ENCODE assay signal across 11 mouse cellular contexts in the genomic region with DNA sequence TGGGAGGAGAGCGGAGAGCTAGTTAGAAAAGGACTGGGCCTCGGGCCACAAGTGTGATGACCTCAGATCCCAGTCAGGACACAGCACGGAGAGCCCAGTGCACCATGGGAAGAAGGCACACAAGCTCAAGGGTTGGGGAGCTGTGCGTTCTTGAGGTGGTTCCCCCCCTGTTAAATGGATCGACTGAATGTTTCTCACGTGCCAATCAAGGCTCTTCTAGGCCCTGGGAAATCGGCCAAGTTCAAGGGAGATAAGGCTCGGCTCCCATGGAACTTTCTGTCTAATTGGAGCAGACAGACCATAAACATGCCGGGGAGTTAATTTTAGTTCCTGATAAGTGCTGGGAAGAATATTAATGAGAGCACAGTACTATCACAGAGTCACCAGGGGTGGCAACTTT. TPM values are rescaled to one million over a fixed set of nuclear protein-coding genes. Genes with fewer than 3 reads are reported as not detected.
A peak's percentile ranks its signal among the peaks of the same experiment; 100 is the strongest.
DNase-seq lines count a peak whose midpoint lies in the region; ATAC-seq and TF ChIP-seq lines count a peak whose summit lies in the region.
"Had no signal": no experiment of that assay in that cellular context is flagged by ENCODE, and none has a peak within 500 bp of the region (broad histone marks: within the 10 kb centered on the region; RNA-seq: fewer than 3 reads in every experiment).

No protein-coding gene starts in this region.

- no peak for ATAC-seq in hindbrain, postnatal 0 days
- ATAC-seq in hindbrain, embryonic 12.5 days (ENCODE audit: low FRiP score), result no peak

- 33% methylated on average over 9 of the region's 9 CpGs for WGBS in hindbrain, postnatal 0 days
- 69% methylated on average over 9 of the region's 9 CpGs for WGBS in hindbrain, embryonic 12.5 days
- 45% methylated on average over 9 of the region's 9 CpGs for WGBS in kidney, adult 2 months

- H3K27me3 ChIP-seq in hindbrain, postnatal 0 days (ENCODE audit: insufficient read depth, low read length), result no peaks in the 10 kb centered on the region
- peaks cover 31% of the 10 kb centered on the region for H3K27me3 ChIP-seq in hindbrain, embryonic 12.5 days
- H3K27me3 ChIP-seq in kidney, adult 2 months (replicated peaks; ENCODE audit: control insufficient read depth, insufficient read depth, low read length), result no peaks in the 10 kb centered on the region; the same call in 1 of the 2 replicates

- DNase-seq in hindbrain, postnatal 0 days (ENCODE audit: low spot score), result peak; percentile 28
- DNase-seq in heart, adult 8-10 months (ENCODE audit: low spot score), result peak; percentile 81
- peak; percentile 63 for DNase-seq in kidney, adult 2 months
- peak; percentile 50 for DNase-seq in lung, postnatal 14 days
- DNase-seq in right cerebral cortex, adult 2 months (ENCODE audit: low spot score in 2 of 2), result no peak
- no peak for DNase-seq in MN1 (ENCODE audit: low spot score)
- DNase-seq in left cerebral cortex, adult 9 months (ENCODE audit: low spot score in 2 of 2), result no peak

- H3K4me3 ChIP-seq in hindbrain, postnatal 0 days (ENCODE audit: low read length), result no peak overlapping the region
- H3K4me3 ChIP-seq in hindbrain, embryonic 12.5 days, result no peak overlapping the region
- H3K4me3 ChIP-seq in kidney, adult 2 months (ENCODE audit: insufficient read depth, low read depth, low read length), result no peak overlapping the region
- H3K4me3 ChIP-seq: embryonic facial prominence, embryonic 12.5 days had no signal

- no peak overlapping the region for H3K4me2 ChIP-seq in hindbrain, postnatal 0 days (ENCODE audit: low read depth, low read length)
- H3K4me2 ChIP-seq in hindbrain, embryonic 12.5 days (replicated peaks), result no peak overlapping the region
- H3K4me2 ChIP-seq: embryonic facial prominence, embryonic 12.5 days had no signal

- TF ChIP-seq POLR2A in kidney, adult 2 months (IDR thresholded peaks at IDR 0.05; ENCODE audit: low read depth, low read length), result no peak

- no peaks in the 10 kb centered on the region for H3K9me3 ChIP-seq in hindbrain, postnatal 0 days (ENCODE audit: low read length)
- H3K9me3 ChIP-seq in hindbrain, embryonic 12.5 days (replicated peaks), result no peaks in the 10 kb centered on the region

- peaks cover 6% of the 10 kb centered on the region; the same call in 1 of the 2 replicates for H3K4me1 ChIP-seq in hindbrain, postnatal 0 days (ENCODE audit: insufficient read depth, low read length)
- peaks cover 39% of the 10 kb centered on the region for H3K4me1 ChIP-seq in hindbrain, embryonic 12.5 days
- H3K4me1 ChIP-seq in kidney, adult 2 months (ENCODE audit: control insufficient read depth, insufficient read depth, low read length), result peaks cover 5% of the 10 kb centered on the region; the same call in 1 of the 2 replicates

- H3K27ac ChIP-seq in hindbrain, postnatal 0 days, result no peak overlapping the region
- H3K27ac ChIP-seq in hindbrain, embryonic 12.5 days, result no peak overlapping the region
- H3K27ac ChIP-seq in kidney, adult 2 months (ENCODE audit: insufficient read depth, low read depth, low read length), result no peak overlapping the region
- H3K27ac ChIP-seq: embryonic facial prominence, embryonic 12.5 days; liver, embryonic 14.5 days had no signal

- H3K36me3 ChIP-seq in hindbrain, postnatal 0 days (ENCODE audit: insufficient read depth, low read length), result no peaks in the 10 kb centered on the region
- no peaks in the 10 kb centered on the region for H3K36me3 ChIP-seq in hindbrain, embryonic 12.5 days
- H3K36me3 ChIP-seq in kidney, adult 2 months (ENCODE audit: control insufficient read depth, insufficient read depth, low read length), result no peaks in the 10 kb centered on the region
- H3K36me3 ChIP-seq: embryonic facial prominence, embryonic 12.5 days had no signal

- TF ChIP-seq CTCF in hindbrain, postnatal 0 days (IDR thresholded peaks at IDR 0.05; ENCODE audit: low read depth), result no peak
- no peak for TF ChIP-seq CTCF in kidney, adult 2 months (conservative IDR thresholded peaks at IDR 0.05; ENCODE audit: insufficient read depth, insufficient read length, low read depth, low read length)

- no peak overlapping the region for H3K9ac ChIP-seq in hindbrain, postnatal 0 days (replicated peaks; ENCODE audit: low read length)
- H3K9ac ChIP-seq in hindbrain, embryonic 12.5 days, result no peak overlapping the region
- H3K9ac ChIP-seq: embryonic facial prominence, embryonic 12.5 days; liver, embryonic 14.5 days had no signal

RNA-seq across cellular contexts. Expression of a gene that starts 8.0 kb away (rescaled TPM):
- 1.7 and 2.5 TPM in 2 replicates for total RNA-seq in hindbrain, postnatal 0 days (2014; rRNA removed)
- polyA plus RNA-seq in hindbrain, postnatal 0 days (2015; fragmentation: Nextera tagmentation; extraction: Ambion mirVana), result 1.7 and 1.8 TPM in 2 replicates
- 3.7 TPM in 2 replicates for polyA plus RNA-seq in hindbrain, embryonic 12.5 days (2016; fragmentation: Nextera tagmentation; extraction: Ambion mirVana)
- total RNA-seq in heart, adult 8-10 months (2022), result not detected
- 0.28 and 0.49 TPM in 2 replicates for polyA plus RNA-seq in kidney, adult 2 months (2012; rRNA removed)
- total RNA-seq: hematopoietic stem cell, adult 5-6 weeks had no signal

Comparison
In these comparisons a context has a peak if more than half of its experiments do, and no peak if none do; other contexts are left out.
1. DNase-seq: peak in hindbrain, postnatal 0 days (single experiment), heart, adult 8-10 months (single experiment), kidney, adult 2 months (single experiment) and lung, postnatal 14 days (single experiment); none in right cerebral cortex, adult 2 months (0 of 2), MN1 (single experiment) and left cerebral cortex, adult 9 months (0 of 2).